Mouse (Mus musculus): Measurements from ENCODE around the gene Kbtbd6.

- TF ChIP-seq CTCF (IDR thresholded peaks at IDR 0.05; ENCODE audit: low read depth): no peak
- no peak for TF ChIP-seq EP300 (optimal IDR thresholded peaks at IDR 0.05)
These were observed 42.3 kb upstream of the Kbtbd6 start for GRCm38 (mm10) chr14:79409278-79409830.
